Mouse (Mus musculus) small intestine, adult 2 months (tissue): Measurements from ENCODE around the gene Snapc4. TPM values are rescaled to one million over a fixed set of nuclear protein-coding genes. Genes with fewer than 3 reads are reported as not detected.

Experiments
- H3K27ac ChIP-seq: fragments of 200-500 bp; 2 replicates; pipeline ENCODE4 v1.5.1; 2012; ENCODE audit warnings: low read depth, low read length, control low read depth, inconsistent platforms; ENCODE audit not compliant: insufficient read depth
- H3K27me3 ChIP-seq: fragments of 200-500 bp; 2 replicates; pipeline ENCODE4 v1.6.1; 2012; ENCODE audit warnings: mild to moderate bottlenecking, moderate library complexity, low read length, inconsistent platforms; ENCODE audit not compliant: control insufficient read depth, insufficient read depth
- H3K36me3 ChIP-seq: fragments of 200-500 bp; 2 replicates; pipeline ENCODE4 v1.6.1; 2012; ENCODE audit warnings: mild to moderate bottlenecking, low read length, control low read depth, inconsistent platforms; ENCODE audit not compliant: control insufficient read depth, insufficient read depth
- H3K4me1 ChIP-seq: fragments of 200-500 bp; 2 replicates; pipeline ENCODE4 v1.6.1; 2012; ENCODE audit warnings: low read length, inconsistent platforms, mixed read lengths; ENCODE audit not compliant: control insufficient read depth, insufficient read depth, insufficient read length
- H3K4me3 ChIP-seq: fragments of 200-500 bp; 2 replicates; pipeline ENCODE4 v1.5.1; 2012; ENCODE audit warnings: low read depth, mild to moderate bottlenecking, control low read depth, inconsistent platforms, low read length, moderate library complexity
- CTCF ChIP-seq: fragments of 200-500 bp; IDR thresholded peaks from 2 replicates; pipeline ENCODE4 v1.5.1; 2012; ENCODE audit warnings: low read depth, mild to moderate bottlenecking, control low read depth, inconsistent platforms, low read length, moderate library complexity, mixed read lengths; ENCODE audit not compliant: insufficient replicate concordance, insufficient read length; ENCODE audit errors: extremely low read depth
- POLR2A ChIP-seq: fragments of 200-500 bp; IDR thresholded peaks from 2 replicates; pipeline ENCODE4 v1.6.1; 2012; ENCODE audit warnings: low read depth, mild to moderate bottlenecking, control low read depth, inconsistent platforms, low read length, moderate library complexity
- WGBS: fragments of 180-500 bp; shearing (Covaris S2); methylation state at CpG from one replicate; pipeline ENCODE4 v1.1.7; 2018; 5-methylcytosine and 5-hydroxymethylcytosine counted together
- polyA plus RNA-seq: library from polyadenylated mRNA; depleted of rRNA; stranded (reverse); fragments of >200 nt; gene quantifications from 2 replicates; pipeline ENCODE4 v1.2.3, GENCODE M21; 2012

Gene Snapc4
- polyA plus RNA-seq, 1 experiment = 20.4 TPM

DNA sequence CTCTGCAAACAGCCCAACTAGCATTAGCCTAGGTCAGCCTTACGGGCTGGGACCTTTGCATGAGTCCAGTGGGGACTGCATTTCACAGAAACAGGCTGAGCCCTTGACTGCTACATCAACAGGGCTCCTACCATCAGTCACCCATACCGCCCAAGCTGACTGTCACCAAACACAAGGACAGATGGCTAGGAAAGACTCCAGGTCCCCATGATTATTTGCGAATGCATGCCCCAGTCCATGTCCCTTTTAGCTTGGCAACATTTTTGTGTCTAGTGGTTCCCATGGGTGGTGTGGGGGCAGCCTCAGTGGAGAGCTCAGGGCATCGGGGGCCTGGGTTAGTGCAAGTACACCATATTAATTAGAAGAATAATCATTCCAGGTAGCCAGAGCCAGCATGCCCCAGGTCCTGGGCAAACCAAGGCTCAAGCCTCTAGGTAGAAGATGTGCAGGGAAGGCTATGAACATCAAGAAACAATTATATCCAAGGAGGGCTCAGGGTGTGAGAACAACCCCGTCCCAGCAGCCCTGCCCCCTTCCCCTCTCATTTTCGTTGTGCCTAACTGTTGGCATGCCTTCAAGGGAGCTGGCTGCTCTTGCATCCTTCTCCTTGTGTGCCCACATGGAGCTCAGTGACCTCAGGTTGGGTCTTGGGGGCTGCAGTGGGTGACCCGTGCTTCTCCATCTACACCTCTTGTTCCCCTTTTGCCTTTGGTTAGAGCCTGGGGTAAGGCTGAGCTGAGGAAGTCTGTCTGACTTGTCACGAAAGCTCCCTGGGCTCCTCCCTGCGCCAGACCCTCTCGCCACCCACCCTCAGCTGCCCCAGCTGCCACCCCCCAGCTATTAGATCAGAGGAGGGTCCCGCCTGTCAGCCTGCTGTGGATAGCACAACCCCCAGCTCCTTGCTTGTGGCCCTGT lies 27.1 kb downstream of the Snapc4 start:
- no peak for TF ChIP-seq POLR2A
- TF ChIP-seq CTCF = no peak
- H3K36me3 ChIP-seq = no peaks in the 10 kb centered on the region; the same call in 1 of the 2 replicates
- no peak overlapping the region for H3K27ac ChIP-seq
- H3K4me1 ChIP-seq = peaks cover 13% of the 10 kb centered on the region
- whole genome bisulfite sequencing = 88% methylated on average over 11 of the region's 11 CpGs
- H3K27me3 ChIP-seq = no peaks in the 10 kb centered on the region
- H3K4me3 ChIP-seq = peak overlapping the region; percentile 91; the same call in 1 of the 2 replicates

DNA sequence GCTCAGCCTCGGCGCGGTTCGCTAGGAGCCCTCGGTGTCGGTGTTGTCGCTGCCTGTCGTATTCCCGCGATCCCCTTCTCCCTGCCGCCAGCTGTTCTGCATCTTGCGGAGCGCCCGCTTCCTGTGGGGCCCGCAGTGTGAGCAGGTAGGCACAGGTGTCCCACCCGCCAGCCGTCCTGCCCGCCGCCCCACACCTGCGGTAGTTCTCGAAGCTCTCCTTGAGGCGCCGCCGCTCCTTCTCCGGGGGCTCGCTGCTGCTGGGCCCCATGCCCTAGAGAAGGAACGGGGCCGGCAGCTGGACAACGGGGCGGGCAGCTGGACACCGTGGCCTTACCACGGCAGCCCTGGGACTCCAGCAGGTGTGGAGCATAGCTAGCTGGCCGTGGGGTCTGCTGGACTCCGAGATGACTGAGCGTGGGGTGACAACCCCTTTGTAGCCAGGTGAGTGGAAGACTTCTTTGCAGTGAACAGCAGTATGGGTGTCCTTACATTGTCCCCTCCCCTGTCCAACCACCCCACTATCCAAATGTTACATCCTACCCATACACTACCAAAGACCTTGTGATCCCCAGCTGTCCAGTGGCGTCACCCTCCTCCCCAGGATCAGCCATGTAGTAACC lies 28.1 kb downstream of the Snapc4 start:
- Histone ChIP-seq H3K36me3 (no peaks in the 10 kb centered on the region; the same call in none of the 2 replicates), H3K27me3 (no peaks in the 10 kb centered on the region), H3K27ac (no peak overlapping the region), H3K4me3 (peak overlapping the region; percentile 91), H3K4me1 (peaks cover 14% of the 10 kb centered on the region)
- WGBS = 3% methylated on average over 36 of the region's 36 CpGs
- TF ChIP-seq CTCF (no peak), POLR2A (no peak)

GRCm38 (mm10) chr2:26351358-26352290 lies 28.8 kb downstream of the Snapc4 start, which contains the start of gene Dnlz:
TSS of gene Dnlz (minus strand) at chr2:26352110.
- Histone ChIP-seq H3K4me3 (peak within 1 kb of the TSS; percentile 91), H3K27me3 (no peaks in the 10 kb centered on the region), H3K27ac (peak within 1 kb of the TSS; percentile 50), H3K36me3 (no peaks in the 10 kb centered on the region; the same call in none of the 2 replicates), H3K4me1 (peaks cover 21% of the 10 kb centered on the region)
- TF ChIP-seq CTCF (peak; percentile 70), POLR2A (peak; percentile 50)
- WGBS = under 1% methylated on average over 62 of the region's 62 CpGs

DNA sequence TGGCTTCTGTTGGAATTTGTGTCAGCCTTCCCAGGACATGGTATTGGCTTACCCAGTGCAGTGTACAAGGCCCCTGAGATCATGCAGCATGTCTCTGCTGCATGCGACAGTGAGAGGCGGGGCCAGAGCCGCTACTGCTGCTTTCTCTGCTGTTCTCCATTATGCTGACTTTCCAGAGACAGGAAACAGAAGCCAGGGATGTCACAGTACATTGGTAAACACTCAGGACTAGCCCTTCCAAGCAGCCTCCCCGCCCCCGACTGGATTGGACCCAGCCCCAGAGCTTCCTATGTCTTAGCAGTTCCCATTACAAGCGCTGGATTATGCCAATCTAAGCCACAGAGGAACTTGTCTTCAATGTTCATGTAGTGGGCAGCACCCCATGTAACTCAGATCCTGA lies 32.2 kb downstream of the Snapc4 start:
- 63% methylated on average over 6 of the region's 6 CpGs for WGBS

GRCm38 (mm10) chr2:26342609-26343490 lies 37.6 kb downstream of the Snapc4 start:
- Histone ChIP-seq H3K4me3 (no peak overlapping the region), H3K27ac (peak overlapping the region; percentile 52; the same call in 1 of the 2 replicates), H3K36me3 (no peaks in the 10 kb centered on the region), H3K27me3 (no peaks in the 10 kb centered on the region), H3K4me1 (peaks cover 25% of the 10 kb centered on the region)
- WGBS = 51% methylated on average over 11 of the region's 11 CpGs
- TF ChIP-seq CTCF = no peak
- TF ChIP-seq POLR2A = no peak

More for the DNA sequence above, 32.2 kb downstream of the Snapc4 start:
- Histone ChIP-seq H3K4me1 (peaks cover 21% of the 10 kb centered on the region), H3K4me3 (no peak overlapping the region), H3K27ac (no peak overlapping the region), H3K27me3 (no peaks in the 10 kb centered on the region), H3K36me3 (no peaks in the 10 kb centered on the region; the same call in none of the 2 replicates)
- TF ChIP-seq POLR2A (no peak), CTCF (no peak)

GRCm38 (mm10) chr2:26342044-26342443 lies 38.4 kb downstream of the Snapc4 start:
- H3K4me1 ChIP-seq = peaks cover 20% of the 10 kb centered on the region
- TF ChIP-seq POLR2A (no peak), CTCF (no peak)
- H3K4me3 ChIP-seq = no peak overlapping the region
- H3K27ac ChIP-seq = peak overlapping the region; percentile 52
- WGBS = 13% methylated on average over 10 of the region's 10 CpGs
- H3K27me3 ChIP-seq = no peaks in the 10 kb centered on the region
- H3K36me3 ChIP-seq = no peaks in the 10 kb centered on the region
